Mouse (Mus musculus) frontal cortex, postnatal 14 days (tissue): ENCODE data around the gene Tmc5.

Source experiments
- DNase-seq, 2 experiments: peaks; one replicate each; pipeline ENCODE4 v3.0.0; 2022; ENCODE audit warnings: low spot score in 2 of 2

Gene Tmc5

GRCm38 (mm10) chr7:118610721-118611120 lies 13.6 kb downstream of the Tmc5 start:
- no peak for DNase-seq

DNA sequence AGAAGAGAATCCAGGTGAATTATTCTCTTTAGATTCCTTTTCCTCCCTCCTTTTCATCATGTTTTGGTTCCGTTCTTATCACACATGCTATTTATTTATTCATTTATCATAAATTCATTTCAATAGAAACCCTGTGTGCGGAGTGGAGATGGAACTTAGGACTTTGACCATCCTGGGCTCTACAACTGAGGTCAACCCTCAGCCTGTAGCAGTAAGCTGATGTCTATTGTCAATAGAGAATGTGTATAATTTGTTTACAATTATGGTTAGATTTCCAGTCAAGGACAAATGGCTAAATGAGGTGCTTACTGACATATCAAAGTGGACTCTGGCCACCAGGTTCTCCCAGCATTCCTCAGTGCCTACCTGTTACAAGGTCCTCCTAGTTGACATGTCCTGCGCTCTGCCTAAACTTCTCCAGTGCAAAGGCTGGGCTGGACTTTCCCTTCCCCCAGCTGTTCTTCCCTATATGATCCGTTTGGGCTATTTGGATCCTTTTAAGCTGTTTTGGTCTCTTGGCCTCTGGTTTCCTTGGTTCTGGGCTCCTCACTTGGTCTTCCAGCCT lies 14.2 kb downstream of the Tmc5 start:
- DNase-seq, result no peak

- no peak for DNase-seq
These were observed 14.8 kb downstream of the Tmc5 start for GRCm38 (mm10) chr7:118611933-118612332.

DNA sequence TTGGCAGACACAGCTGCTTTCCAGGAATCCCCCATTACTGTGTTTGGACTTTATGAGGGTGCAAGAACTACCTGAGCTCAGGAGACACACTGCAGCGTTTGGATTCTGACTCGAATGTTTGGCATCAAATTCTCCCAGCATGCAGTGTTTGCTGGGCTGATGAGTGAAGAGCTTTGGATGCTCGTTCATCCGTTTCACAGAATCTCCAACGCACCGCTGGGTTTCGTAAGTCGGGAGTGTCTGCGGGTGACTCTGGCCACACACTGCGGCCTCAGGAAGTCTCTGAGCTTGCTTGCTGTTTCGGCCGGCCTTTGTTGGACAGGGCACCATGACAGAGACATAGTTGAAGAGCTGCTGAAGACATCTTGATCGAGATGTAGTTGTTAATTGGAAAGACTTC lies 17.0 kb downstream of the Tmc5 start:
- no peak for DNase-seq

- DNase-seq, result no peak
These were observed 21.0 kb downstream of the Tmc5 start for GRCm38 (mm10) chr7:118618104-118618503.

DNA sequence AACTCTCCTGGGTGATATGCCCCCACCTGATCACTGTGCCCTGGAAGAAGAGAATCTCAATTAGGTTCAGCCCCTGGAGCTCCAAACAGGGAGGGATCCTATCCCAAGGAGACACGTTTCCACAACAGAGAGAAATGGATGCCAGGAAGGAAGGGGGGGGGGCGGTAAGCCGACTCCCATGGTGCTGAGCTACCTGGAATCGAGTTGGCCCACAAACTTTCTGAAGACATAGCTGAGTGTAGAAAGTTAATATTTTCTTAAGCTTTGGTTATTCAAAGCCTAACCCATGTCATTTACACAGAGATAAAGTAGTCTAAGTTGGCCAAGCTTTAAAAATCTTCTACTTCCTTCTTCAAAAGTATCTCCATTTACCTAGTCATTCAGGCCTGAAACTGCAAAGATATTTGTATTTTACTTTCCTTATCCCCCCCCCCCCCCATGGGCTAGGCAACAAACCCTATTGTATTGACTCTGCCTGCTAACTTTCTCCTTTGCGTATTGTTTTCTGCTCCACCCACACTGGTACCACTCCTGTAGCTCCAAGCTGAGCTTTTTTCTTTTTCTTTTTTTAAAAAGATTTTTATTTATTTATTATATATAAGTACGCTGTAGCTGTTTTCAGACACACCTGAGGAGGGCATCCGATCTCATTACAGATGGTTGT lies 23.3 kb downstream of the Tmc5 start:
- no peak for DNase-seq

- no peak for DNase-seq
These were observed 24.0 kb downstream of the Tmc5 start for GRCm38 (mm10) chr7:118621094-118621493.

- no peak for DNase-seq
These were observed 30.6 kb downstream of the Tmc5 start for GRCm38 (mm10) chr7:118627550-118628298.

GRCm38 (mm10) chr7:118633094-118633493 lies 36.0 kb downstream of the Tmc5 start:
- no peak for DNase-seq

GRCm38 (mm10) chr7:118633951-118634350 lies 36.9 kb downstream of the Tmc5 start:
- DNase-seq, result no peak

DNA sequence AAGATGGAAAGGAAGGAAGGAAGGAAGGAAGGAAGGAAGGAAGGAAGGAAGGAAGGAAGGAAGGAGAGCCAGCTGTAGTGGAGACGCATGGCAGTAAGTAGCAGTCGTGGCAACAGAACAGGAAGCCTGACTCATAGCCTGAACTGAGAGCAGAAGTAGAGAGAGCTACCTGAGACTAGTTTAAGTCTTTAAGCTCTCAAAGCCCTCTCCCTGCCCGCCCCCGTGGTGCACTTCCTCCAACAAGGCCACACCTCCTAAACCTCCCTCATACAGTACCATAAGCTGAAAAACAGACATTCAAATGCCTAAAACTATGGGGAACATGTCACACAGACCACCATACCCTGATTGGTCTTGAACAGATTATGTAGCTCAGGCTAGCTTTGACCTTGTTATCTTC lies 40.4 kb downstream of the Tmc5 start:
- DNase-seq, result no peak

DNA sequence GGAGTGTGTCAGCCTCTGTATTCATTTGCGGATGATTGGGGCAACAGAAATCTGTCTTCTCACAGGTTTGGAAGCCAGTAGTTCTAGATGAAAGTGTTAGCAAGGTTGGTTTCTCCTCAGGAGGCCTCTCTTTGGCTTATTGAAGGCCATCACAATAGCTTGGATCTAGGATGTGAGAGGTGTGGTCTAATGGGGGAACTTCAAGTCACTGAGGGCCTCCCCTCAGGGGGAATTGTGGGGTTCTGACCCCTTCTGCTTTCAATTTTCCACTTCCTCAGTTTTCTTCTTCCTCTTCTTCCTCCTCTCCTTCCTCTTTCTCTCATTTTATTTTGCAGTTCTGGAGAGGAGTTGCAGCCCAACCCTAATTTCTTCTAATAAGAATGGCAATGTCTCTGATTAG lies 49.1 kb downstream of the Tmc5 start:
- DNase-seq, result no peak

GRCm38 (mm10) chr7:118649328-118649727 lies 52.2 kb downstream of the Tmc5 start:
- no peak for DNase-seq

GRCm38 (mm10) chr7:118650119-118650518 lies 53.0 kb downstream of the Tmc5 start:
- DNase-seq, result no peak

DNA sequence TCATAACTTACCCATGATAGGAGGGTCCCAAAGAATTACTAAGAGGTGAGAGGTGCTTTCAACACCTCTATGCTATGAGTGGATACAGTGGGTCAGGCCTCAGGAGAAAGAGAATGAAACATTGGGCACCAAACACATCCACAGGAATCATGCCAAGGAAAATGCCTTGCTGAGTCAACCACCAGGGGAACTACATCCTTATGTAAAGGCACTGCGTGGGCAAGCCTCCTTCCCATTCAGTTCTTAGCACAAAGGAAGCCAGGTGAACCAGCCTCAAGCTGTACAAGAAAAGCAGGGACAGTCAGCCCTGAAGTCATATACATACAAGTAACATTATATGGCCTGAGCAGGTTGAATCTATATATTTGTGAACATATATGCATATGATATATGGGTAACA lies 53.8 kb downstream of the Tmc5 start:
- no peak for DNase-seq

- DNase-seq, result no peak
These were observed 55.6 kb downstream of the Tmc5 start for GRCm38 (mm10) chr7:118652572-118653295.

DNA sequence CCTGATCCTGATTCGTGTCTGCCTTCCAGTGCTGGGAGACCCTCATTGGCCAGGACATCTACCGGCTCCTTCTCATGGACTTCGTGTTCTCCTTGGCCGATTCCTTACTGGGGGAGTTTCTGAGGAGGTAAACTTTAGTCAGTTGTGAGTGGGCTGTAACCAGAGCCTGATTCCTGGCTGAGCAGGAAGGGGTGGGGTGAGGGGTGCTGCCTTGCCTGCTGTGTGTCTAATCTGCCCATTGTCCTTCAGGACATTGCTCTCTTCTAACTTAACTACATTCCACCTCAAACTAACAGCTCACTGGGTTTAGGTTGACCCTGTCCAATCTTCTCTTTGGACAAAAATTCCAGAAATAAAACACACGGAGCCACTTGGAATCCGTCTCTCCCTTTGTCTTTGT lies 59.6 kb downstream of the Tmc5 start:
- no peak for DNase-seq

DNA sequence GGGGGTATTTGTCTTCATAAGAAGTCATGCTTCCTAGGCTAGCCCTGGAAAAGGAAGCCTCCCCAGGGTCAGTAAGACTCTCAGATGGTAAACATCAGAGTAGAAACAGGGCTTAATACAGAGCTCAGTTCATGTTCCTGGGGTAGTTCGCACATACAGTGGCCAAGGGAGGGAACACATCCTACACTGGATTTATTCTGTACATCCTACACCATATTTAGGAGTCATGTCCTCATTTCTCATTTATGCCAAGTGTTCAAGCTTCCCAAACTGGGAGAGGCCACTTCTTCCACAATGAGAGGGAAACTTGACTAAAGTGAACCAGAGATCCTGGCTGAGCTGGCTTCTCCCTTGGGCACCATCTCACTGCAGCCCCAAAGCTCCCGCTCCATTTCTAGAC lies 70.7 kb downstream of the Tmc5 start:
- no peak for DNase-seq

DNA sequence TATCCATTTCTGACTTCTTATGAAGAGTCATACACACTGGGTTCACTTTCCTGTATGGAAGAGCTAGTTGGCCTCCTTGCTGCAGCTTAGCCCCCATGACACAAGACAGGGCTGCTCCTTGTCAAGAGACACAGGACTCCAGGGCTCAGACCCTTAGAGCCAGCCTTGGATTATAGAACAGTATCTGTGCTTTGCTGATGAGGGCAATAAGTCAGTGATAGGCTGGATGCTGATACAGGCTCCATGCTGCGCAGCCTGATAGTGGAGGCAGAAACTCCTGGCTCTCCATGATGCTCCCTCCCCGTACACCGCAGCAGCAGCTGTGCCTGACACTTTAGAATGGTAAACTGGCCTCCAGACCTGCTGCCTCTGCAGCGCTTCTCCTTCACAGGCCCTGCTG lies 73.0 kb downstream of the Tmc5 start:
- DNase-seq, result no peak

- no peak for DNase-seq
These were observed 79.7 kb downstream of the Tmc5 start for GRCm38 (mm10) chr7:118676826-118677225.

DNA sequence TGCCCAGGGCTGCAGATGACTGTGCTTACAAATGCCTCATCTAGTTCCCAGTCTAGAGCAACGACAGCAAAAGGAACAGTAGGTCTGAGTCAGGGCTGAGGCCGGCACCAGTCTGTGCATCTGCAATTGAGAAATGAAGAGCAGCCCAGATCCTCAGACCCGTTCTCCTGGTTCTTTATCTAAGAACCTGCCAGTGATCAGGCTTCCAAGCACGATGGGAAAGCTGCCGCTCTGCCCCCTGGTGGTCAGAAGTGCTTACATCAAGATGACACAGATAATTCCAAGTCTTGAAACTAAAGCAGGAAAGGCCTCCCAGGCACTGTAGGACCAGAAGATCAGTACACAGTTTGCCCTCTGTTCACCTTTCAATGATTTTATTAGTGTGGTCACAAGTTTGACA lies 91.1 kb downstream of the Tmc5 start:
- DNase-seq, result peak; percentile 73 to 86

- no peak for DNase-seq
These were observed 92.0 kb downstream of the Tmc5 start for GRCm38 (mm10) chr7:118689088-118689487.

- DNase-seq, result no peak
These were observed 94.2 kb downstream of the Tmc5 start for GRCm38 (mm10) chr7:118691287-118691686.
